Mouse (Mus musculus) lung, postnatal 10 days (tissue): Measurements from ENCODE around the gene Tmem238l.

Experiments used
- DNase-seq: peaks from one replicate; pipeline ENCODE4 v3.0.0; 2021

Tmem238l gene

GRCm38 (mm10) chr11:66956303-66956702 lies at the start of gene Tmem238l:
TSS of gene Tmem238l (plus strand) at chr11:66956638.
- DNase-seq, result no peak

- peak; percentile 21 for DNase-seq
Observed at GRCm38 (mm10) chr11:66911811-66912210, 44.6 kb upstream of the Tmem238l start, which contains the start of gene Pirt. TSS of gene Pirt (plus strand) at chr11:66911981.

GRCm38 (mm10) chr11:66912531-66913458 lies 43.6 kb upstream of the Tmem238l start:
- peak; percentile 16 for DNase-seq

- DNase-seq, result peak; percentile 68
Observed at GRCm38 (mm10) chr11:66914249-66914648, 42.2 kb upstream of the Tmem238l start.

- no peak for DNase-seq
Observed at GRCm38 (mm10) chr11:66920012-66920411, 36.4 kb upstream of the Tmem238l start.

- no peak for DNase-seq
Observed at GRCm38 (mm10) chr11:66924095-66924823, 32.2 kb upstream of the Tmem238l start.

- DNase-seq, result no peak
Observed at GRCm38 (mm10) chr11:66928311-66928710, 28.1 kb upstream of the Tmem238l start.

GRCm38 (mm10) chr11:66932827-66933599 lies 23.4 kb upstream of the Tmem238l start:
- no peak for DNase-seq

GRCm38 (mm10) chr11:66934428-66935173 lies 21.8 kb upstream of the Tmem238l start:
- DNase-seq, result no peak

GRCm38 (mm10) chr11:66942011-66942410 lies 14.4 kb upstream of the Tmem238l start:
- no peak for DNase-seq

GRCm38 (mm10) chr11:66945224-66945767 lies 11.1 kb upstream of the Tmem238l start:
- DNase-seq, result no peak

GRCm38 (mm10) chr11:66946521-66946920 lies 9.9 kb upstream of the Tmem238l start:
- no peak for DNase-seq

- DNase-seq, result no peak
Observed at GRCm38 (mm10) chr11:66946922-66947321, 9.5 kb upstream of the Tmem238l start.

- DNase-seq, result no peak
Observed at GRCm38 (mm10) chr11:66960797-66961196, 4.4 kb downstream of the Tmem238l start.

GRCm38 (mm10) chr11:66961447-66962176 lies 5.2 kb downstream of the Tmem238l start:
- DNase-seq, result no peak

GRCm38 (mm10) chr11:66963462-66963861 lies 7.0 kb downstream of the Tmem238l start:
- no peak for DNase-seq

- DNase-seq, result no peak
Observed at GRCm38 (mm10) chr11:66966500-66967116, 10.2 kb downstream of the Tmem238l start.

GRCm38 (mm10) chr11:66968575-66968974 lies 12.1 kb downstream of the Tmem238l start:
- no peak for DNase-seq

- no peak for DNase-seq
Observed at GRCm38 (mm10) chr11:66973507-66973906, 17.1 kb downstream of the Tmem238l start.

- no peak for DNase-seq
Observed at GRCm38 (mm10) chr11:66975606-66976330, 19.3 kb downstream of the Tmem238l start.
